Mouse (Mus musculus) cerebellum, adult 2 months (tissue): ENCODE results near the gene Dna2. TPM values are rescaled to one million over a fixed set of nuclear protein-coding genes. Genes with fewer than 3 reads are reported as not detected.

ENCODE experiments used
- DNase-seq, 2 experiments: peaks; one replicate each; pipeline ENCODE4 v3.0.0; 2021
- H3K27ac ChIP-seq: fragments of 200-500 bp; 2 replicates; pipeline ENCODE4 v1.5.1; 2012; ENCODE audit warnings: low read length, control low read depth, inconsistent platforms; ENCODE audit not compliant: insufficient read depth
- H3K27me3 ChIP-seq: fragments of 200-500 bp; 2 replicates; pipeline ENCODE4 v1.6.1; 2012; ENCODE audit warnings: inconsistent platforms, mild to moderate bottlenecking, low read length, moderate library complexity; ENCODE audit not compliant: control insufficient read depth, insufficient read depth
- H3K4me1 ChIP-seq: fragments of 200-500 bp; 2 replicates; pipeline ENCODE4 v1.6.1; 2011; ENCODE audit warnings: low read length; ENCODE audit not compliant: control insufficient read depth, insufficient read depth
- H3K4me3 ChIP-seq: fragments of 200-500 bp; replicated peaks from 2 replicates; pipeline ENCODE3; 2011; ENCODE audit warnings: mild to moderate bottlenecking, low read depth, low read length, control low read depth; ENCODE audit not compliant: insufficient read depth
- CTCF ChIP-seq: fragments of 200-500 bp; IDR thresholded peaks from 2 replicates; pipeline ENCODE4 v1.5.1; 2011; ENCODE audit warnings: low read depth, mild to moderate bottlenecking, control low read depth, low read length, moderate library complexity, borderline replicate concordance; ENCODE audit not compliant: insufficient read depth
- POLR2A ChIP-seq: fragments of 200-500 bp; IDR thresholded peaks from 2 replicates; pipeline ENCODE4 v1.6.1; 2011; ENCODE audit warnings: low read length, control low read depth, borderline replicate concordance; ENCODE audit not compliant: insufficient read depth
- WGBS: fragments of 180-500 bp; shearing (Covaris S2); methylation state at CpG from one replicate; pipeline ENCODE4 v1.1.7; 2018; 5-methylcytosine and 5-hydroxymethylcytosine counted together
- polyA plus RNA-seq: library from polyadenylated mRNA; depleted of rRNA; stranded (reverse); fragments of >200 nt; gene quantifications from 2 replicates; pipeline ENCODE4 v1.2.3, GENCODE M21; 2012; rRNA removed

Dna2 gene
- polyA plus RNA-seq, 1 experiment, result 3.9 TPM

DNA sequence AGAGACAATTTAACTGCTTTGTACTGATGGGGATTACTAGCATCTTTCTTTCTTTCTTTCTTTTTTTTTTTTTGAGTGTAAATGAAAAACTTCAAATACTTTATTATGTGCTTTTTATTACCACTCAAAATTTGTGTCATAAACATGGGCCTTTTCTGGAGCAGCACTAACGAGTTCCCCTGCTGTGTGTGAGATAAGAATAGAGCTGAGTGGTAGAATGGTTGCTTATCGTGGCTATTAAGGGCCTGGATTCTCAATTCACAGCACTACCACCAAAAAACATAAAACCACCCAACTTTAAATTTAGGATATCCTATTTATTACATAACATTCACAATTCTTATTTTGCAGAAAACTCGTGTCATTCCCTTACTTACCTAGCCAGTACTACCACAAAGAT lies 66.7 kb downstream of the Dna2 start:
- no peak for TF ChIP-seq POLR2A
- no peak for TF ChIP-seq CTCF
- DNase-seq, result no peak
- 32% methylated on average over 3 of the region's 3 CpGs for WGBS
- no peak overlapping the region for H3K4me3 ChIP-seq
- H3K4me1 ChIP-seq, result no peaks in the 10 kb centered on the region
- no peak overlapping the region for H3K27ac ChIP-seq
- no peaks in the 10 kb centered on the region for H3K27me3 ChIP-seq

DNA sequence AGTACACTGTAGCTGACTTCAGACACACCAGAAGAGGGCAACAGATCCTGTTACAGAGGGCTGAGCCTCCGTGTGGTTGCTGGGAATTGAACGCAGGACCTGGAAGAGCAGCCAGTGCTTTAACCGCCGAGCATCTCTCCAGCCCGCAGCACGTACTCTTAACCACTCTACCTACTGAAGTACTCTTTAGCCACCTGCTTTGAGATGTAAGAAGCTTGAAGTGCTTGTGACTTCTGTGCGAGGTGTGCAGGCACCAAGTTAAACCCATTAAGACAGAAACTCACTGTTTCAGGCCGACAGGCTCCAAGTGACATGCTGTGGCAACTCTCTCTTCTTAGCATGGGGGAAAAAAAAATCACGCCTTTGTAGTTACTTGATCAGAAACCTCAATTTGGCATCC lies 67.3 kb downstream of the Dna2 start:
- TF ChIP-seq CTCF (no peak), POLR2A (no peak)
- H3K27me3 ChIP-seq, result no peaks in the 10 kb centered on the region
- WGBS, result 82% methylated on average over 9 of the region's 9 CpGs

DNA sequence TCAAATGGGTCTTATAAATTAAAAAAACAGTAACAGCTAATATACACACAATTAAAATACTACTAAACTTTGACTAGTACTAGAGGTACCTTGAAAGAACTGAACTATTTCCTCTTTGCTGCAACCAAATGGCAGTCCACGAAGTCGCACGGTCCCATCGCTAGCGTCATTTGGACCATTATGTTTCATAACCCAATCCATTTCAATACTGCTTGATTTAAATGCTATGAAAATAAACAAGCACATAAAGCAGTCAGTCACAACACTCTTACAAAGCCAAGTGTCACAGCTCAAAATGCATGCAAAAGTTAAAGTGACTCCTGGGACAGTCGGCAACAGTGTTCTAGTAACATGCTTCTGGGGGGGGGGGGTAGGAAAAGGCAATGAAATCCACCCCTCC lies 72.5 kb downstream of the Dna2 start:
- no peak overlapping the region for H3K27ac ChIP-seq
- H3K27me3 ChIP-seq, result no peaks in the 10 kb centered on the region
- 59% methylated on average over 6 of the region's 6 CpGs for WGBS
- no peak overlapping the region for H3K4me3 ChIP-seq
- DNase-seq, result no peak
- H3K4me1 ChIP-seq, result no peaks in the 10 kb centered on the region; the same call in 1 of the 2 replicates
- no peak for TF ChIP-seq CTCF
- TF ChIP-seq POLR2A, result no peak

More for the DNA sequence above, 67.3 kb downstream of the Dna2 start:
- Histone ChIP-seq H3K4me1 (no peaks in the 10 kb centered on the region; the same call in 1 of the 2 replicates), H3K4me3 (no peak overlapping the region), H3K27ac (no peak overlapping the region)
- no peak for DNase-seq

DNA sequence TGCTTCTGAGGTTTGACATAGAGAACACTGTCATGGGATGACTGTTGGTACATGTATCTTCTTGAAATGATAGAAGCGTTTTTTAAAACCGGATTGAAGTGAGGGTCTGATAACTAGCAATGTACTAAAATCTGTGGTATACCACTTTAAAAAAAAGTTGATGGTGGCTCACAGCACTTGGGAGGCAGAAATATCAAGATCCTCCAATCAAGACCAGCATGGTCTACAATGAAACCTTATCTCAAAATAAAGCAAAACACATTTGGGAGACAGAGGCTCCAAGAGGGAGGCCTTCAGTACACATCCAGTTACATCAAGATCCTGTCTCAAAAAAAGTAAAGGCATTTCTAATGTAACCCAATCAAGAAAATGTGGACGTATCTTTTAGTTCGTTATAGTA lies 74.9 kb downstream of the Dna2 start:
- no peak overlapping the region for H3K27ac ChIP-seq
- no peak for DNase-seq
- WGBS, result 7% methylated on average over 4 of the region's 4 CpGs
- TF ChIP-seq CTCF (no peak), POLR2A (no peak)
- H3K4me3 ChIP-seq, result peak overlapping the region; percentile 93
- H3K4me1 ChIP-seq, result no peaks in the 10 kb centered on the region; the same call in 1 of the 2 replicates
- H3K27me3 ChIP-seq, result no peaks in the 10 kb centered on the region

DNA sequence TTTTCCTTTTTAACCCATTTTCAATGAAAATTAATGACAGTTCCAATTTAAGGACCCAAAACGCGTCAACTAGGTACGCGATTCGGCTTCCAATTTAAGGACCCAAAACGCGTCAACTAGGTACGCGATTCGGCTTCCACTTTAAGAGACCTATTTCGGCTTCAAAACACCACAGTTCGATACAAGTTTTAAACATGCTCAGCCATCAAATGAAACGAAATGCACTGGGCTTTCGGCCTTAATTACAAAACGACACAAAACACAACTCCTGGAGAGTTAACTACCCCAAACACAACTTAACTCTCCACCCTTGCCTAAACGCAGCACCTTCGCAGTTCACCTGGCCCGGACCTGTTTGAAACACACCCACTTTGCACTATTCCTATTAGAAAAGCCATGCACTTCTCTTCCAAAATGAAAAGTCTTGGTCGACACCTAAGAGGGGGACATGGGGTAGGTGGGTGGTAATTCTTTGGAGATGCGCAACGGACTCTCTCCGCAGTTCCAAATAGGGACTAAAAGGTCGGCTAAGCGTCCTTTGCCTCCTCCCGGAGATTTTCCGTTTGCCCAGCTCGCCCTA lies 75.8 kb downstream of the Dna2 start:
- H3K27ac ChIP-seq, result peak overlapping the region; percentile 98
- peak overlapping the region; percentile 93 for H3K4me3 ChIP-seq
- no peak for TF ChIP-seq POLR2A
- TF ChIP-seq CTCF, result no peak
- no peaks in the 10 kb centered on the region for H3K27me3 ChIP-seq
- under 1% methylated on average over 27 of the region's 27 CpGs for WGBS
- H3K4me1 ChIP-seq, result no peaks in the 10 kb centered on the region; the same call in 1 of the 2 replicates
- DNase-seq, result no peak

DNA sequence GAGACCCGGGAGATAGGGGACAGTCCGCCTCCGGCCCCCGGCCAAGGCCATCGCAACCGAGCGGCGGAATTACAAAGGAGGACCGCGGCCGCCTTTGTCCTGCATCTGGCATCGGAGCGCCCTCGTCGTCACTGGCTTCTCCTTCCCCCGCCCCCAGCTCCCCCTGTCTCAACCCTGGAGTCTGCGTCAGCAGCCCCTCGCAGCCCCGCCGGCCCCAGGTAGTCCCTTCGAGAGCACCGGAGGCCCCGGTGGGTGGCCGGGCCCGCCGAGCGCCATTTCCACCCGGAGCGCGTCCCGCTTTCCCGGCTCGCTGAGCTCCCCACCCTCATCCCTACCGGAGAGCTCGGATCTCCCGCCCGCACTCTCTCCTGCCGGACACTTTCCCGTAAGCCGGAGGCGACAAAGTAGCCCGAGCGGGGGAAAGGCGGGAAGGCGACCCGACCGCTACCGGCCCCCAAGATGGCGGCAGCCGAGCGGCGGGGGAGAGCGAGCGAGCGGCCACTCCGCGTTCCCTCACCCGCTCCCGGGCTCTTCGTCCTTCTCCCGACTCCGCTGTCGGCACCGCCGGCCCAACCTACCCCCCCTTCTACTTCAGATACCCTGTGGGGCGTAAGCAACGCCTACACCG lies 76.4 kb downstream of the Dna2 start:
- Histone ChIP-seq H3K4me3 (peak overlapping the region; percentile 93), H3K27ac (peak overlapping the region; percentile 98), H3K27me3 (no peaks in the 10 kb centered on the region), H3K4me1 (no peaks in the 10 kb centered on the region; the same call in 1 of the 2 replicates)
- TF ChIP-seq CTCF (no peak), POLR2A (no peak)
- under 1% methylated on average over 68 of the region's 68 CpGs for WGBS
- DNase-seq, result peak in 1 of 2 experiments; percentile 72

Other genes starting within 250 kb of the Dna2 start
- gene Stox1, start 220.9 kb upstream of the Dna2 start, polyA plus RNA-seq, result 1.4 TPM in 2 replicates
- gene Ccar1, start 154.7 kb upstream of the Dna2 start, polyA plus RNA-seq, result 39.5 and 41.5 TPM in 2 replicates
- gene Tet1, start 38.0 kb upstream of the Dna2 start, polyA plus RNA-seq, result 6.5 and 7.4 TPM in 2 replicates
- 27.0 and 28.4 TPM in 2 replicates for gene Slc25a16, start 26.4 kb upstream of the Dna2 start, polyA plus RNA-seq
- gene Rufy2, start 33.2 kb downstream of the Dna2 start, polyA plus RNA-seq, result 68.4 and 70.4 TPM in 2 replicates
- 97.0 and 97.6 TPM in 2 replicates for gene Hnrnph3, start 77.2 kb downstream of the Dna2 start, polyA plus RNA-seq
- 2.0 and 2.5 TPM in 2 replicates for gene Pbld2, start 77.3 kb downstream of the Dna2 start, polyA plus RNA-seq
- 0.32 and 0.47 TPM in 2 replicates for gene Pbld1, start 113.1 kb downstream of the Dna2 start, polyA plus RNA-seq
- 18.5 and 22.6 TPM in 2 replicates for gene Atoh7, start 152.6 kb downstream of the Dna2 start, polyA plus RNA-seq